Mouse (Mus musculus): ENCODE results near the gene Tex14. TPM values are rescaled to one million over a fixed set of nuclear protein-coding genes. Genes with fewer than 3 reads are reported as not detected.
A peak's percentile ranks its signal among the peaks of the same experiment; 100 is the strongest.
"Not testable (repeated sequence)": the region's sequence is repeated elsewhere in the genome, so short reads cannot be mapped to it uniquely, and the experiment has no call there.

The Tex14 gene
- total RNA-seq (2021) = under 1 TPM; 0.10 to 0.68 TPM

GRCm38 (mm10) chr11:87404876-87405275 lies at the start of gene Tex14, which contains the start of gene Rad51c:
Tex14 (plus strand) TSS chr11:87405065.
Rad51c (minus strand) TSS chr11:87404954.
- intact Hi-C loops (cut with DNase I) = no loop called here
- peak; percentile 10 to 32 for DNase-seq (ENCODE audit: low spot score in 2 of 2)

GRCm38 (mm10) chr11:87357317-87358300 lies 47.3 kb upstream of the Tex14 start:
- DNase-seq (ENCODE audit: low spot score in 2 of 2) = peak; percentile 38 to 47
- intact Hi-C loops (cut with DNase I) = no loop called here

DNA sequence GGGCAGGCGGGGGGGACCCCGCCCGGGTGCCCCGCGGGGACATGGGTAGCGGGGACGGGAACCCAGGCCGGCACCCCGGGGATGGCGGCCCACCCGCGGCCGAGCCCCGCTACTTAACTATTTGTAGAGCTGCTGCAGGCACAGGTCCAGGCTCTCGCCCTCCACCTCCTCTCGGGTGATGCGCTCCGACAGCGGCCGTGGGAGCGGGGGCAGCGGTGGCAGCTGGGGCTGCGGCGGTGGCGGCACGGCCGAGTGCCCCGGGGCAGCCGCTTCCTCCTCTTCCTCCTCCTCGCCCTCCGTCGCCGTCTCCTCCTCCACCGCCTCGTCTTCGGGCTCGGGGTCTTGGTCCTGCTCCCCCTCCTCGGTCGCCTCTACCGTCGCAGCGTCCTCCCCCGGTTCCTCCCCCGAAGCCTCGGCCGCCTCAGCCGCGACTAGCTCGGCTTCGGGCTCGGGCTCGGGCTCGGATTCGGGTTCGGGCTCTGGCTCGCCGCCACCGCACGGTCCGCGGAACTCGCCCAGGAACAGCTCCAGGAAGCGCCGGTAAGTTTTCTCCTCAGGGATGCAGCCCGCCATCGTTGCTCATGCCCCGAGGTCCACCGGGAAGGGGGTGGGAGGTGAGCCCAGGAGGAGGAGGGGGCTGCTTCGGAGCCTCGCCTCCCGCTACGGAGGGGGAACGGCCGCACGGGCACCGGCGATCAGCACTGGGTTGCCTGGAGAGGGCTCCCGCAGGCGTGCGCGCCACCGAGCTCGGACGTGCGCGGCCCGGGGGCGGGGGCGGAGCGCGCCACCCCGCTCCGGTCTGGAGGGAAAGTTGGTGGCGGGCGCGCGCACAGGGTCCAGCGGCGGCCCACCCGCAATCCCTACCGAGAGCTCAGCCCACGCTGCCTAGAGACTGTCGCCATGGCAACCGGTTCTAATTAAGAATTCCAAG lies 46.3 kb upstream of the Tex14 start, which contains the start of gene Ppm1e:
Ppm1e (minus strand) TSS at position 693 of the 931 bp plus-strand sequence.
- DNase-seq (ENCODE audit: low spot score in 2 of 2) = peak; percentile 86 to 89
- intact Hi-C loops (cut with DNase I) = no loop called here

GRCm38 (mm10) chr11:87359262-87359612 lies 45.6 kb upstream of the Tex14 start:
- intact Hi-C loops (cut with DNase I) = no loop called here
- no peak for DNase-seq (ENCODE audit: low spot score in 2 of 2)

- no peak for DNase-seq (ENCODE audit: low spot score in 2 of 2)
- intact Hi-C loops (cut with DNase I) = no loop called here
Measured at GRCm38 (mm10) chr11:87365120-87365519, 39.7 kb upstream of the Tex14 start.

GRCm38 (mm10) chr11:87367061-87367460 lies 37.8 kb upstream of the Tex14 start:
- no peak for DNase-seq (ENCODE audit: low spot score in 2 of 2)
- intact Hi-C loops (cut with DNase I) = no loop called here

DNA sequence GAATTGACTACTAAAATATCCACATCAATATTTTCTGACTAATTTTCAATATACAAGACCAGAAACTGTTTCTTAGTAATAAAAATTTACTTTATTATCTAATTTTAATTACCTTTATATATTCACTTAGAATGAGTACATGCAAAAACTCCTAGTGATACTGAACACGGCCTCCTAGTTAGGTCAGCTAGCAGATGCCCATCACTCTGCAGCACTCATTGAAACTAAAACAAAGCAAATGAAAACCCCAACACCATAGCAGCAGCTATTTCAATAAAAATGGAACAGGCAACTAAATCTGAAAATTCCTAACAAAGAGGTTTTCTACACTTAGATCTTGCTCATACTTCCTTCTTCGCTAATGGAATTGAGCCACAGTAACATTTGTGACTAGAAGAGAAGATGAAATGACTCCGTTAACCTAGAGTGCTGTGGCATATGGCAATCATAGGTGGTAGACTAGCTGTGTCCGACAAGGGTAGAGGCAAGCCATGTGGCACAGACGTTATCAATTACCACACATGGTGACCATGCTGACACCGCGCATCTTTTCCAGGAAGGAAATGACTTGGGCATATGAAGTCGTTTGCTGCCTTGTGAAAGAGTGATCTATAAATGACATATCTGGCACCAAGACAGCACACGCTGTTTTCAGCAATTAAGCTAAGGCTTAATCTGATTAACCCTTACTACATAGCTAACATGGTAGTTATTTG lies 36.8 kb upstream of the Tex14 start:
- no peak for DNase-seq (ENCODE audit: low spot score in 2 of 2)
- intact Hi-C loops (cut with DNase I) = no loop called here

DNA sequence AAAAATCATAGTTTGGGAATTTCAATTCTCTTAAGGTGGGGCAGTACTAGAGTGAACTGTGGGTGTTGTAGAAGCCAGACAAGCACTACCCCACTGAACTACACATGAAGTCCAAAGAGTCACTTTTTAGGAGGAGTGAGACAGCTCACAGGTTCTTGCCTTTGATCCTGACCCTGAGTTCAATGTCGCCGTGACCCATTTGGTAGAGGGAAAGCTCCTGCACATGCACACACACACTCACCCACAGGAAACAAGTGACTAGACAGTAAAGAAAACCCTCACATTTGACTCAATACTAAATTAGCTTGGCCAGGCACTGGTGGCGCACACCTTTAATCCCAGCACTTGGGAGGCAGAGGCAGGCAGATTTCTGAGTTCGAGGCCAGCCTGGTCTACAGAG lies 20.3 kb upstream of the Tex14 start:
- DNase-seq (ENCODE audit: low spot score in 2 of 2) = no peak
- intact Hi-C loops (cut with DNase I) = no loop called here

- intact Hi-C loops (cut with DNase I) = no loop called here
- no peak for DNase-seq (ENCODE audit: low spot score in 2 of 2)
Measured at GRCm38 (mm10) chr11:87385676-87386075, 19.2 kb upstream of the Tex14 start.

GRCm38 (mm10) chr11:87393855-87394254 lies 11.0 kb upstream of the Tex14 start:
- peak in 1 of 2 experiments; percentile 24 for DNase-seq (ENCODE audit: low spot score in 2 of 2)
- intact Hi-C loops (cut with DNase I) = loop anchor here (2.0 kb wide), 1 partner anchor 179 kb away; no protein-coding TSS in a partner anchor

GRCm38 (mm10) chr11:87398402-87398801 lies 6.5 kb upstream of the Tex14 start:
- no peak for DNase-seq (ENCODE audit: low spot score in 2 of 2)
- intact Hi-C loops (cut with DNase I) = no loop called here

DNA sequence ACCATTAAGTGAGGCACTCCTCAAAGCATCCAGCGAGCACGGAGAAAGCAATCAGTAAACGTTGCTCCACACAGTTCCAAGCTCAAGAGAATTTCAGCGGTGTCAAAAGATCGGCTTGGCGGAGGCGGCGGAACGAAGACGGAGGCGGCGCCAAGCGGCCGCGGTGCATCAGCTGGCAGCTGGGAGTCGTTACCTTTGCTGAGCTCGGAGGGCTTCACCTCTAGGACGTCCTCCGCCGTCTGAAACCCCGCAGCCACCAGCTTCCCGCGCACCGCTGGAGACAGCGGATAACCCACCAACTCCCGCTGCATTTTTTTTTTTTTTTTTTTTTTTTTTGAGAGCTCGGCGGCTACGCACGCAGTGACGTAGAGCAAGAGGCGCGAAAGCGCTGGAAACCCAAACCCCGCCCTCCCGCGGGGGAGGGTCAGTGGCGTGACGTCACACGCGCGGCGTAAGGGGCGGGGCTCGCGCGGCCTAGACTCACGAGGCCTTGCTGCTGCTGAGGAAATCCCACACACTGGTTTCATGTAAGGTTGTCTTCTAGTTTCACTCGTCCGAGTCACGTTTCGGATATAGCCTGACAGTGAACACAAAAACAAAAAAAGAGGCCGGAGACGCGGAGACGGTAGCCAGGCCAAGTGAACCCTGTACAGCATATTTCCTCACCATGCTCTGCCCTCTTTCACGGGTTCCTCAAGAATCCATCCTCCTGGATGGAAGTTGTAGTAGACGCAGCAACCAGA lies 583 bp upstream of the Tex14 start:
- intact Hi-C loops (cut with DNase I) = no loop called here
- DNase-seq (ENCODE audit: low spot score in 2 of 2) = peak; percentile 93 to 94

DNA sequence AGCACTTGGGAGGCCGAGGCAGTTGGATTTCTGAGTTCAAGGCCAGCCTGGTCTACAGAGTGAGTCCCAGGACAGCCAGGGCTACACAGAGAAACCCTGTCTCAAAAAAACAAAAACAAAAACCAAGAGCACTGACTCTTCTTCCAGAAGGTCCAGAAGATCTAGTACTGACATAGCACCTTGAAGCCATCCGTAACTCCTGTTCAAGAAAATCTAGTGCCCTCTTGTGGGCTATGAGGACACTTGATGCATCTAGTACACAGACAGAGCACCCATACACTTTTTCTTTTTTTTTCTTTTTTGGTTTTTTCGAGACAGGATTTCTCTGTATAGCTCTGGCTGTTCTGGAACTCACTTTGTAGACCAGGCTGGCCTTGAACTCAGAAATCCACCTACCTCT lies 8.5 kb downstream of the Tex14 start:
- DNase-seq (ENCODE audit: low spot score in 2 of 2); intact Hi-C loops (cut with DNase I): not testable (repeated sequence)

DNA sequence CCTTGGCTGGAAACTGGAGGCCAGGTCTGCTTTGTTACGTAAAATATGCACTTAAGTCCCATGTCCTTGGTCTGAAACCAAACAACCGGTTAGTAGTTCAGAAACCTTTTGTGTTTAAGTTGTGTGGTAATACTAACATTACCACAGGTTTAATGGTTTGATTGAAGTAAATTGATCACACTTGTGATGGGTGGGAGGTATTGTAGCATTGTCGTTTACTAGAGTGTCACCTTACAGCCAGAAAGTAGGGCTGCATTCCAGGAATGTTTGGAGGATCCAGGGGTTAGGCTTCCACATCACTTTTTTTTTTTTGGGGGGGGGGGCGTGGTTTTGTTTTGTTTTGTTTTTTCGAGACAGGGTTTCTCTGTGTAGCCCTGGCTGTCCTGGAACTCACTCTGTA lies 11.3 kb downstream of the Tex14 start:
- intact Hi-C loops (cut with DNase I) = no loop called here
- DNase-seq (ENCODE audit: low spot score in 2 of 2) = no peak

- no peak for DNase-seq (ENCODE audit: low spot score in 2 of 2)
- intact Hi-C loops (cut with DNase I) = no loop called here
Measured at GRCm38 (mm10) chr11:87420861-87421260, 16.0 kb downstream of the Tex14 start.

DNA sequence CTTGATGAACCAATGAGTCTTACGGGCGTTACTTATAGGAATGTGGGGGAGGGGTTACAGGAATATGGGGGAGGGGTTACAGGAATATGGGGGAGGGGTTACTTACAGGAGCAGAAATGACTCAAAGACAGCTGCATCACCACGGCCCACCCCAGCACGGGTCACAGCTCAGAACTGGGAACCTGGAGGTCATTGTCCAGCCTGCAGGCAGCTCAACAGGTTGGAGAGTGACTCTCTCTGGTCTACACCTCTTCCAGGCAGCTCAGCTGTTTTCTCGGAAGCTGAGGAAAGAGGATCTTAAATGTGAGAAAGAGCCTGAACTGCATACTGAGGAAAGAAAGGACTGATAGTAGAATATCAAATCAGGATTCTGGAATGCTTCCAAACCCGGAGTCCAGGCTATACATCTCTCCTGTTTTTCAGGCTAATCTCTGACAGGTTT lies 16.9 kb downstream of the Tex14 start:
- intact Hi-C loops (cut with DNase I) = loop anchor here (2.0 kb wide), 1 partner anchor 27 kb away; no protein-coding TSS in a partner anchor
- no peak for DNase-seq (ENCODE audit: low spot score in 2 of 2)

- intact Hi-C loops (cut with DNase I) = loop anchor here (2.0 kb wide), 1 partner anchor 26 kb away; no protein-coding TSS in a partner anchor
Measured at GRCm38 (mm10) chr11:87422511-87423340, 17.9 kb downstream of the Tex14 start.

More at GRCm38 (mm10) chr11:87422511-87423340, 17.9 kb downstream of the Tex14 start:
- DNase-seq (ENCODE audit: low spot score in 2 of 2) = peak; percentile 84 to 86
